Mouse (Mus musculus) Patski (cell line): ENCODE measurements at regions not wholly inside any gene's neighbourhood (a gene's known extent, or its start where the extent isn't known, plus 50 kb on each side); places are given as distances from the start of the nearest gene placed in this dataset.

Experiments used
- ATAC-seq: fragments of 100-300 bp; one replicate; pipeline ENCODE4 v1.8.0; 2021
- CTCF ChIA-PET: fragments of 350-600 bp; sonication (Branson Sonifier 250); formaldehyde crosslinking; loops from one replicate; lab custom pipeline; 2022; ENCODE audit warnings: inconsistent platforms; lab: Charles Lee
- POLR2A ChIA-PET: fragments of 350-600 bp; sonication (Branson Sonifier 250); formaldehyde crosslinking; loops from one replicate; lab custom pipeline; 2022; ENCODE audit warnings: antibody characterized with exemption, inconsistent platforms; lab: Charles Lee
- DNase-seq: peaks from one replicate; pipeline ENCODE4 v3.0.0-alpha.2; 2011; ENCODE audit warnings: low read depth, low spot score
- H3K27me3 ChIP-seq: fragments of 371-371 bp; one replicate; pipeline ENCODE4 v1.5.1; 2021
- CTCF ChIP-seq: fragments of 100-300 bp; IDR thresholded peaks from one replicate; pipeline ENCODE4 v1.5.1; 2021
- in situ Hi-C: fragments of 300-500 bp; cut with MboI; formaldehyde crosslinking; loops from 3 replicates; pipeline ENCODE4 v1.11.1; 2018; ENCODE audit warnings: low pct_unique_long_range_greater_than_20kb, mixed read lengths

- no peak for DNase-seq
- H3K27me3 ChIP-seq: no peaks in the 10 kb centered on the region
- no peak for ATAC-seq
- in situ Hi-C loops: no loop called here
- CTCF ChIA-PET: no interaction called here
- no peak for TF ChIP-seq CTCF
- POLR2A ChIA-PET: no interaction called here
Measured at GRCm38 (mm10) chr13:44156546-44156945, 372.0 kb downstream of the Cd83 start.

GRCm38 (mm10) chr13:44157236-44157635, 372.7 kb downstream of the Cd83 start:
- DNase-seq (no peak), ATAC-seq (no peak)
- POLR2A ChIA-PET: no interaction called here
- CTCF ChIA-PET: no interaction called here
- H3K27me3 ChIP-seq: no peaks in the 10 kb centered on the region
- in situ Hi-C loops: no loop called here
- no peak for TF ChIP-seq CTCF

GRCm38 (mm10) chr13:44158364-44158763, 373.8 kb downstream of the Cd83 start:
- no peak for TF ChIP-seq CTCF
- POLR2A ChIA-PET: no interaction called here
- CTCF ChIA-PET: no interaction called here
- no peak for ATAC-seq
- DNase-seq: no peak
- no peaks in the 10 kb centered on the region for H3K27me3 ChIP-seq
- in situ Hi-C loops: no loop called here

- H3K27me3 ChIP-seq: no peaks in the 10 kb centered on the region
- CTCF ChIA-PET: interaction anchor here (1.7 kb wide), 1 partner anchor 16 kb away, joined by 3 read pairs; no protein-coding TSS in a partner anchor
- no peak for TF ChIP-seq CTCF
- POLR2A ChIA-PET: no interaction called here
- no peak for ATAC-seq
- in situ Hi-C loops: no loop called here
- no peak for DNase-seq
Measured at GRCm38 (mm10) chr13:44159346-44159745, 374.8 kb downstream of the Cd83 start.

GRCm38 (mm10) chr13:44164746-44165145, 380.2 kb downstream of the Cd83 start:
- ChIA-PET POLR2A (no interaction called here), CTCF (no interaction called here)
- in situ Hi-C loops: no loop called here
- DNase-seq: no peak
- H3K27me3 ChIP-seq: no peaks in the 10 kb centered on the region
- ATAC-seq: no peak
- TF ChIP-seq CTCF: no peak

GRCm38 (mm10) chr13:44167186-44167585, 382.6 kb downstream of the Cd83 start:
- no peak for DNase-seq
- ChIA-PET CTCF (no interaction called here), POLR2A (no interaction called here)
- in situ Hi-C loops: no loop called here
- TF ChIP-seq CTCF: no peak
- no peaks in the 10 kb centered on the region for H3K27me3 ChIP-seq
- no peak for ATAC-seq

- TF ChIP-seq CTCF: no peak
- DNase-seq (no peak), ATAC-seq (no peak)
- H3K27me3 ChIP-seq: no peaks in the 10 kb centered on the region
- ChIA-PET CTCF (no interaction called here), POLR2A (no interaction called here)
- in situ Hi-C loops: no loop called here
Measured at GRCm38 (mm10) chr13:44168186-44168585, 383.6 kb downstream of the Cd83 start.

GRCm38 (mm10) chr13:44171639-44172038, 387.1 kb downstream of the Cd83 start:
- ATAC-seq (no peak), DNase-seq (no peak)
- TF ChIP-seq CTCF: no peak
- ChIA-PET POLR2A (no interaction called here), CTCF (no interaction called here)
- in situ Hi-C loops: loop anchor here (10.0 kb wide), 1 partner anchor 297 kb away; no protein-coding TSS in a partner anchor
- no peaks in the 10 kb centered on the region for H3K27me3 ChIP-seq

GRCm38 (mm10) chr13:44172701-44173100, 388.1 kb downstream of the Cd83 start:
- TF ChIP-seq CTCF: no peak
- POLR2A ChIA-PET: no interaction called here
- in situ Hi-C loops: loop anchor here (10.0 kb wide), 1 partner anchor 298 kb away; no protein-coding TSS in a partner anchor
- DNase-seq (no peak), ATAC-seq (no peak)
- CTCF ChIA-PET: interaction anchor here (1.1 kb wide), 1 partner anchor 12 kb away, joined by 3 read pairs; no protein-coding TSS in a partner anchor
- no peaks in the 10 kb centered on the region for H3K27me3 ChIP-seq

- no peak for ATAC-seq
- no peaks in the 10 kb centered on the region for H3K27me3 ChIP-seq
- TF ChIP-seq CTCF: no peak
- CTCF ChIA-PET: no interaction called here
- POLR2A ChIA-PET: no interaction called here
- in situ Hi-C loops: loop anchor here (10.0 kb wide), 1 partner anchor 299 kb away; no protein-coding TSS in a partner anchor
- peak; percentile 22 for DNase-seq
Measured at GRCm38 (mm10) chr13:44174236-44174635, 389.7 kb downstream of the Cd83 start.

GRCm38 (mm10) chr13:44175300-44176036, 390.9 kb downstream of the Cd83 start:
- H3K27me3 ChIP-seq: no peaks in the 10 kb centered on the region
- no peak for TF ChIP-seq CTCF
- no peak for ATAC-seq
- in situ Hi-C loops: loop anchor here (10.0 kb wide), 1 partner anchor 301 kb away; no protein-coding TSS in a partner anchor
- ChIA-PET CTCF (interaction anchor here (1.0 kb wide), 1 partner anchor 15 kb away, joined by 3 read pairs; no protein-coding TSS in a partner anchor), POLR2A (no interaction called here)
- DNase-seq: peak; percentile 20
